Comparison of ENCODE assay signal across 8 mouse cellular contexts in the genomic region with DNA sequence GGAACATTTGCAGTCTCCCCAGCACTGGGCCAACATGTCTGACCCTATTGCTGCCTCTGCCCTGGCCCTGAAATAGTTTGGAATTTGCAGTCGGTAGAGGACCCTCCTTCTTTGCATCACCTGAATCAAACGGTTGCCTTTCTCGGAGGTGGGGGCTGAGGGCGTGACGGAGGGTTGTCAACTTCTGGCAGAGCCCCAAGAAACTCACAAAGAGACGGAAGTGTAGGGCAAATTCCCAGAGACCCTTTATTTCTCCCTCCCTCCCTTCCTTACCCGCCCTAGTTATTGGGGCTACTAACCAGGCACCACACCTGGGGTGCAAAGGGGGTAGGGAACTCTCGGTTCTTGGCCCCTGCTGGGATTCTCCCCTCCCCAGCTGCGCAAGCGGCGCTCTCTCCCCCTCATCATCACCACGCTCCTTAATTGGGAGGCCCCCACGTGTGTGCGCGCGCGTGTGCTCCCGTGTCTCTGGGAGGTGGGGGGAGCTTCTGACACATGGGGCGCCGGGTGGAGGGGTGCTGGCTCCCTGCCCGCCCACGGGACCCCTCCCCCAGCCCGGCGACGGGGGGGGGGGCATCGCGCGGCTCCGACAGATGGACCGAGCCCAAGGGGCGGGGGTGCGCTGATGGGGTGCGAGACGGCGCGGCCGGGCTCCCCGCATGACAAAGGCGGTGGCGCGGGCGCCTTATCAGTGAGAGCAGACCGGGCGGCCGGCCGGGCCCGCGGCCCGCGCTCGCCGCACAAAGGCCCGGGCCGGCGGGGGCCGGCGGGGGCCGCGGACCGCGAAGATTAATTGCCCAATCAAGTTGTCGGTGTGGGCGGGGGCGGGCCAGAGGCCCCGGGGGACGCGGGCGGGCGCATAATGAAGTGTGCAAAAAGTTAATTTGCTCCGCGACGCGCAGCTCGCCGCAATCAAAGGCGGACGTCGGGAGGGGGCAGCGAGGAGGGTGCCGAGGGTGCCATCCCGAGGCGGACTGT. TPM values are rescaled to one million over a fixed set of nuclear protein-coding genes. Genes with fewer than 3 reads are reported as not detected.
A peak's percentile ranks its signal among the peaks of the same experiment; 100 is the strongest.
DNase-seq lines count a peak whose midpoint lies in the region; ATAC-seq and TF ChIP-seq lines count a peak whose summit lies in the region.

No protein-coding gene starts in this region.

- peak overlapping the region; percentile 55 for H3K9ac ChIP-seq in kidney, embryonic 14.5 days (ENCODE audit: low read depth, low read length)
- H3K9ac ChIP-seq in forebrain, postnatal 0 days, result peak overlapping the region; percentile 64
- no peak overlapping the region for H3K9ac ChIP-seq in liver, embryonic 16.5 days (ENCODE audit: low read depth, low read length)

- under 1% methylated on average over 70 of the region's 82 CpGs for WGBS in kidney, embryonic 14.5 days
- 1% methylated on average over 79 of the region's 82 CpGs for WGBS in forebrain, postnatal 0 days
- WGBS in liver, embryonic 16.5 days (ENCODE audit: insufficient replicate concordance), result under 1% methylated on average over 78 of the region's 82 CpGs

- H3K4me1 ChIP-seq in kidney, embryonic 14.5 days (ENCODE audit: control insufficient read depth, insufficient read depth, low read length), result peaks cover 22% of the 10 kb centered on the region; the same call in 1 of the 2 replicates
- H3K4me1 ChIP-seq in forebrain, postnatal 0 days (ENCODE audit: insufficient read depth), result peaks cover 22% of the 10 kb centered on the region
- peaks cover 7% of the 10 kb centered on the region for H3K4me1 ChIP-seq in liver, embryonic 16.5 days (ENCODE audit: control insufficient read depth, low read depth, low read length)

- intact Hi-C loops in left cerebral cortex, postnatal 36 days (cut with DNase I), result loop anchor here (5.0 kb wide), 1 partner anchor 34 kb away; a partner anchor contains a TSS

- no peaks in the 10 kb centered on the region for H3K36me3 ChIP-seq in kidney, embryonic 14.5 days (ENCODE audit: control insufficient read depth, insufficient read depth, low read length)
- no peaks in the 10 kb centered on the region for H3K36me3 ChIP-seq in forebrain, postnatal 0 days (ENCODE audit: insufficient read depth)
- H3K36me3 ChIP-seq in liver, embryonic 16.5 days (ENCODE audit: control insufficient read depth, insufficient read depth), result no peaks in the 10 kb centered on the region

- H3K27me3 ChIP-seq in kidney, embryonic 14.5 days (ENCODE audit: control insufficient read depth, insufficient read depth, low read length), result peaks cover 57% of the 10 kb centered on the region
- no peaks in the 10 kb centered on the region for H3K27me3 ChIP-seq in forebrain, postnatal 0 days (ENCODE audit: insufficient read depth, low read length)
- H3K27me3 ChIP-seq in liver, embryonic 16.5 days (ENCODE audit: control insufficient read depth, insufficient read depth, low read depth, low read length), result peaks cover 57% of the 10 kb centered on the region

- H3K4me3 ChIP-seq in kidney, embryonic 14.5 days (ENCODE audit: low read length), result peak overlapping the region; percentile 48
- peak overlapping the region; percentile 49 for H3K4me3 ChIP-seq in forebrain, postnatal 0 days (ENCODE audit: low read depth, low read length)
- H3K4me3 ChIP-seq in liver, embryonic 16.5 days (ENCODE audit: low read depth, low read length), result peak overlapping the region; percentile 38

- no peak for TF ChIP-seq CTCF in forebrain, postnatal 0 days (IDR thresholded peaks at IDR 0.05; ENCODE audit: low read depth)

- peak; percentile 53; the same call in 1 of the 2 replicates for ATAC-seq in kidney, embryonic 14.5 days (ENCODE audit: low FRiP score, low TSS enrichment)
- peak; percentile 69 for ATAC-seq in forebrain, postnatal 0 days
- ATAC-seq in liver, embryonic 16.5 days (ENCODE audit: low read depth), result no peak

- H3K4me2 ChIP-seq in kidney, embryonic 14.5 days (replicated peaks; ENCODE audit: low read depth, low read length), result peak overlapping the region; percentile 99
- peak overlapping the region; percentile 97 for H3K4me2 ChIP-seq in forebrain, postnatal 0 days (ENCODE audit: low read depth)
- peak overlapping the region; percentile 51 for H3K4me2 ChIP-seq in liver, embryonic 16.5 days (ENCODE audit: low read depth, low read length)

- DNase-seq in kidney, adult 18-20 months, result no peak
- DNase-seq in adrenal gland, postnatal 36 days, result peak; percentile 9 to 23
- peak; percentile 77 for DNase-seq in forebrain, postnatal 0 days
- no peak for DNase-seq in c-Kit-positive CD71-positive TER-119-positive erythroid progenitor cells, embryonic 14.5 days (ENCODE audit: low spot score)
- no peak for DNase-seq in urinary bladder, postnatal 36 days (ENCODE audit: low spot score in 2 of 2)
- DNase-seq in left cerebral cortex, postnatal 36 days (ENCODE audit: low spot score in 2 of 2), result no peak

- no peaks in the 10 kb centered on the region for H3K9me3 ChIP-seq in kidney, embryonic 14.5 days (ENCODE audit: control insufficient read depth, low read length)
- H3K9me3 ChIP-seq in forebrain, postnatal 0 days (ENCODE audit: low read length), result no peaks in the 10 kb centered on the region
- no peaks in the 10 kb centered on the region for H3K9me3 ChIP-seq in liver, embryonic 16.5 days (replicated peaks; ENCODE audit: control insufficient read depth, low read length)

- no peak overlapping the region for H3K27ac ChIP-seq in kidney, embryonic 14.5 days (ENCODE audit: low read depth, low read length)
- peak overlapping the region; percentile 69 for H3K27ac ChIP-seq in forebrain, postnatal 0 days (ENCODE audit: low read depth, low read length)
- H3K27ac ChIP-seq in liver, embryonic 16.5 days (ENCODE audit: low read length), result no peak overlapping the region

RNA-seq across cellular contexts. Expression of a gene that starts 33.0 kb away (rescaled TPM):
- not detected in 2 replicates for polyA plus RNA-seq in kidney, embryonic 14.5 days (2014; fragmentation: Nextera tagmentation; extraction: Ambion mirVana)
- total RNA-seq in adrenal gland, postnatal 36 days (2021), result 1 to 10 TPM in 1 of 2 experiments, under 1 TPM in 1; 0.13 to 1.1 TPM
- 7.4 and 8.5 TPM in 2 replicates for total RNA-seq in forebrain, postnatal 0 days (2014; rRNA removed)
- 3.7 and 4.3 TPM in 2 replicates for polyA plus RNA-seq in forebrain, postnatal 0 days (2015; fragmentation: Nextera tagmentation; extraction: Ambion mirVana)
- polyA plus RNA-seq in liver, embryonic 16.5 days (2015; fragmentation: Nextera tagmentation; extraction: Ambion mirVana), result not detected in 2 replicates
- 10 to 100 TPM; 14.5 to 18.5 TPM for total RNA-seq in left cerebral cortex, postnatal 36 days (2021)

RNA-seq across cellular contexts. Expression of a gene that starts 52.0 kb away (rescaled TPM):
- 3.4 and 6.8 TPM in 2 replicates for polyA plus RNA-seq in kidney, embryonic 14.5 days (2014; fragmentation: Nextera tagmentation; extraction: Ambion mirVana)
- total RNA-seq in adrenal gland, postnatal 36 days (2021), result 1 to 10 TPM; 2.1 to 3.6 TPM
- total RNA-seq in forebrain, postnatal 0 days (2014; rRNA removed), result 0.92 and 2.2 TPM in 2 replicates
- 2.0 TPM in 2 replicates for polyA plus RNA-seq in forebrain, postnatal 0 days (2015; fragmentation: Nextera tagmentation; extraction: Ambion mirVana)
- polyA plus RNA-seq in liver, embryonic 16.5 days (2015; fragmentation: Nextera tagmentation; extraction: Ambion mirVana), result 1.1 and 1.4 TPM in 2 replicates
- 1 to 10 TPM; 2.2 to 3.2 TPM for total RNA-seq in left cerebral cortex, postnatal 36 days (2021)

RNA-seq across cellular contexts. Expression of a gene that starts 57.0 kb away (rescaled TPM):
- polyA plus RNA-seq in kidney, embryonic 14.5 days (2014; fragmentation: Nextera tagmentation; extraction: Ambion mirVana), result 4.7 and 9.5 TPM in 2 replicates
- 100 to 1,000 TPM; 264 to 540 TPM for total RNA-seq in adrenal gland, postnatal 36 days (2021)
- total RNA-seq in forebrain, postnatal 0 days (2014; rRNA removed), result 18.4 and 27.3 TPM in 2 replicates
- polyA plus RNA-seq in forebrain, postnatal 0 days (2015; fragmentation: Nextera tagmentation; extraction: Ambion mirVana), result 11.9 and 16.4 TPM in 2 replicates
- 8.8 and 9.4 TPM in 2 replicates for polyA plus RNA-seq in liver, embryonic 16.5 days (2015; fragmentation: Nextera tagmentation; extraction: Ambion mirVana)
- total RNA-seq in left cerebral cortex, postnatal 36 days (2021), result 10 to 100 TPM; 91.1 to 94.2 TPM

Comparison
In these comparisons a context has a peak if more than half of its experiments do, and no peak if none do; other contexts are left out.
1. DNase-seq: peak in adrenal gland, postnatal 36 days (2 of 2) and forebrain, postnatal 0 days (single experiment); none in kidney, adult 18-20 months (single experiment), c-Kit-positive CD71-positive TER-119-positive erythroid progenitor cells, embryonic 14.5 days (single experiment), urinary bladder, postnatal 36 days (0 of 2) and left cerebral cortex, postnatal 36 days (0 of 2).
2. Peak in every context shown above with its lines, with median percentiles within 50 percentile points of each other: H3K4me2 ChIP-seq and H3K4me3 ChIP-seq.